Mouse (Mus musculus): Measurements from ENCODE around the gene Mettl27. TPM values are rescaled to one million over a fixed set of nuclear protein-coding genes. Genes with fewer than 3 reads are reported as not detected.

The Mettl27 gene
- polyA plus RNA-seq (2015; fragmentation: Nextera tagmentation; extraction: Ambion mirVana) = 29.6 and 30.7 TPM in 2 replicates

DNA sequence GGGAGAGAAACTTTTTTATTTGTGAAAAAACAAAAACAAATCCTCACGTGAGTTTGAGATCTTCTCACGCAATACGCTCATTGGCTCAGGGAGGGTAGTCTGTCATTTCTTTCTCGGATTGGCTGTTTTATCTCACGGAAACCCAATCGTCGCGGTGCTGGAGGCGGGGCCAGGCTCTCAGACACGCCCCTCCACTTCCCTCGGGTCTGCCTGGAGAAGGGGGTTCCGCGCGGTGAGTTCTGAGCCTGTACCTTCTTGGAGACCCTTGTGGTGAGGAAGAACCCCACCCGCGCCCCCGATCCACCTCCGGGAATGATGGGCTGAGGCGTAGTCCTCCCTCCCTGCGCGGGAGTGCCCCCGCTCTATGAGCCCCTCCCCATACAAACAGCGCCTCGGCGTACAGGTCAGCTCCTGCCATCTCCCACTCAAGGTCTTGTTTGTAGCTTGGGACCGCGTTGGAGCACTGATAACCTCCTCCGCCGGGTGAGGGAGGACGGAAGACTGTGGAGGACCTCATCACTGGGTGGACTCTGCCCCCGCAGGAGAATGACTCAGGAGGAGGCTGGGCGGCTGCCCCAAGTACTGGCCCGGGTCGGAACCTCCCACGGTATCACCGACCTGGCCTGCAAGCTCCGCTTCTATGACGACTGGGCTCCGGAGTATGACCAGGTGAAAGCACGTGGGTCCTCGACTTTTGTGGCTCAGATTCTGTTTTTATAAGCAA is at the start of gene Mettl27:
Gene Mettl27, plus strand, starts transcription at position 190 of the 724 bp plus-strand sequence.
- peak; percentile 95 for ATAC-seq (ENCODE audit: low FRiP score, low TSS enrichment)
- peak within 1 kb of the TSS; percentile 80 for H3K4me2 ChIP-seq (replicated peaks; ENCODE audit: low read depth, low read length)
- WGBS = under 1% methylated on average over 41 of the region's 41 CpGs
- 0 out of 2 replicates have a peak, but pooled peaks cover 6% of the 10 kb centered on the region for H3K4me1 ChIP-seq (ENCODE audit: insufficient read depth, low read length)
- H3K9ac ChIP-seq (replicated peaks; ENCODE audit: low read length) = peak within 1 kb of the TSS; percentile 85
- H3K27me3 ChIP-seq (ENCODE audit: insufficient read depth, low read length) = no peaks in the 10 kb centered on the region
- H3K9me3 ChIP-seq (ENCODE audit: low read length) = no peaks in the 10 kb centered on the region
- H3K4me3 ChIP-seq (ENCODE audit: low read length) = peak within 1 kb of the TSS; percentile 83
- peaks cover 3% of the 10 kb centered on the region; the same call in 1 of the 2 replicates for H3K36me3 ChIP-seq (ENCODE audit: insufficient read depth, low read length)
- H3K27ac ChIP-seq (ENCODE audit: low read length) = peak within 1 kb of the TSS; percentile 84

DNA sequence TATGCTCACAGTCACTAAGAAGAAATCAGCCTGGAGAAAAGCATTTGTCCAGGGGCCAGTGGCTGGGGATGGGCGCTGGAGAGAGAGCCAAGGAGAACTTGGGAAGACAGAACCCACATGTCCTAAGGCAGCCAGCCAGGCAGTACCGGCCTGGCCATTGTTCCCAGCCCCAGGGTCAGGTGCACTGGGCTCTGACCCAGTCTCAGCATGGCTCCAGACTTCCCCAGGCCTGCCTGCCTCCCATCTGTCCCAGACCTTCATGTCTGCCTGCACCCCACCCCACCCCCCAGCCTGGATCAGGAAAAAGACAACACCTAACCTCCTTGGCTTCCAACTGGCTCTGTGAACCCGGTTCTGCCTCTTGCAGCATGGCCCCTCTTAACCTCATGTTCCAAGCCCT is 49.1 kb upstream of the Mettl27 start:
- Histone ChIP-seq H3K27ac (ENCODE audit: low read length) (no peak overlapping the region), H3K4me1 (ENCODE audit: insufficient read depth, low read length) (no peaks in the 10 kb centered on the region), H3K4me3 (ENCODE audit: low read length) (no peak overlapping the region), H3K27me3 (ENCODE audit: insufficient read depth, low read length) (no peaks in the 10 kb centered on the region), H3K4me2 (replicated peaks; ENCODE audit: low read depth, low read length) (no peak overlapping the region), H3K9me3 (ENCODE audit: low read length) (no peaks in the 10 kb centered on the region; the same call in 1 of the 2 replicates), H3K9ac (replicated peaks; ENCODE audit: low read length) (no peak overlapping the region), H3K36me3 (ENCODE audit: insufficient read depth, low read length) (no peaks in the 10 kb centered on the region)
- WGBS = 64% methylated on average over 3 of the region's 3 CpGs
- ATAC-seq (ENCODE audit: low FRiP score, low TSS enrichment) = no peak; the same call in 1 of the 2 replicates

DNA sequence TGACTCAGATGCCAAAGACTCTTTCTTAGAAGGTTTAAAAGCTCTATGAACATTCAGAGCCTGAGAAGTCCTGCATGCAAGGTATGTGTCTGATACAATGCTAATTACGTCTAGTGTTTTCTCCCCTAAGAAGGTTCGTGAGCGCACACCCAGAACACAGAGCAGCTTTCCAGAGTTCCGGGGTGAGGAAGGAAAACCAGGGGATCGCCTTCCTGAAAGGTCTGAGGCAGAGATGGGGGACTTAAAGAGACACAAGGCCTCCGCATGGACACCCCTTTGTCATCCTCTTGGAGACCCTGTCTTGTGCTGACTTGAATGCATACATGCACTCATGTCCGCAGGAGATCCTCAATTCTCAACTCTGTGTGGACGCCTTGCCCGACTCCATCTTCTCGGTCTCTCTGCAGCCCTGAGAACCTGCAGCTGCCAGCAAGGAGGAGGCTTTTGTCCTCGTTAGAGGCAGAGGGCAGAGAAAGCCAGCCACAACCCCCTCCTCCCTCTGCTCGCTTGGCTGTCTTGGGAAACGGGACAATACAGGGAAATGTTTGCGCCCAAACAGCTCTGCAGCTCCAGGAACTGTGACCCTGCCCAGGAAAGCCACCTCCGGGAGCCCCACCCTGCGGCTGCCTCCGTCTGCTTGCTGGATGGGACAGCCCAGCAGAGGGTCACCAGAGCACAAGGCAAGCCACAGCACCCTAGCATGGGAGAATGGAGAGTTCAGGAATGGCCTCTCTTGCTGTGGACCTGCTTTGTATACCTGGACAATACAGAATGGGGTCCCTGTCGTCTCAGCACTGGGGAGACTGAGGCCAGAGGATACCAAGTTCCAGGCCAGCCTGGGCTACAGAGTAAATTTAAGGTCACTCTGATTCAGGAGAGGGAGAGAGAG is 44.5 kb upstream of the Mettl27 start:
- 54% methylated on average over 18 of the region's 18 CpGs for WGBS
- no peak overlapping the region for H3K9ac ChIP-seq (replicated peaks; ENCODE audit: low read length)
- peak; percentile 39; the same call in 1 of the 2 replicates for ATAC-seq (ENCODE audit: low FRiP score, low TSS enrichment)

DNA sequence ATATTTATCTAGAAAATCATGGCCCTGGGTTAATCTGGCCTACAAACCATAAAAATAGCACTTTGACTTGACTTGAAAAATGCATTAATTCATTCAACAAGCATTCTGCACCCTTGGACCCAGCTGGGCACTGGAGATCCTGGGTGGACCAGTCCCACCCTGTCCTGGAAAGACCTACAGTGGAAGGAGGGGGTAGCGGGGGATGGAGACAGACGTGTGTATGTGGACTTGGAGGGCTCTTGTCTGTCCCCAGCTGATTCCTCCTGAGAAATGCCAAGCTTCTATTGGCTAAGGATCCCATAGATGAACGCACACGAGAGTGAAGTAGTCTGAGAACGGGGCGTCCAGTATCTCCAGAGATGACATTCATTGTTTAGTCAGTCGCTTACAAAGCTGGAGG is 43.7 kb upstream of the Mettl27 start:
- no peaks in the 10 kb centered on the region for H3K27me3 ChIP-seq (ENCODE audit: insufficient read depth, low read length)
- H3K9ac ChIP-seq (replicated peaks; ENCODE audit: low read length) = no peak overlapping the region
- H3K36me3 ChIP-seq (ENCODE audit: insufficient read depth, low read length) = no peaks in the 10 kb centered on the region
- no peaks in the 10 kb centered on the region for H3K9me3 ChIP-seq (ENCODE audit: low read length)
- H3K27ac ChIP-seq (ENCODE audit: low read length) = peak overlapping the region; percentile 54; the same call in 1 of the 2 replicates
- no peak for ATAC-seq (ENCODE audit: low FRiP score, low TSS enrichment)
- no peaks in the 10 kb centered on the region for H3K4me1 ChIP-seq (ENCODE audit: insufficient read depth, low read length)
- 87% methylated on average over 7 of the region's 7 CpGs for WGBS
- no peak overlapping the region for H3K4me2 ChIP-seq (replicated peaks; ENCODE audit: low read depth, low read length)
- H3K4me3 ChIP-seq (ENCODE audit: low read length) = no peak overlapping the region

More for the DNA sequence above, 44.5 kb upstream of the Mettl27 start:
- Histone ChIP-seq H3K4me3 (ENCODE audit: low read length) (no peak overlapping the region), H3K4me1 (ENCODE audit: insufficient read depth, low read length) (no peaks in the 10 kb centered on the region), H3K27me3 (ENCODE audit: insufficient read depth, low read length) (no peaks in the 10 kb centered on the region), H3K9me3 (ENCODE audit: low read length) (no peaks in the 10 kb centered on the region), H3K4me2 (replicated peaks; ENCODE audit: low read depth, low read length) (no peak overlapping the region), H3K27ac (ENCODE audit: low read length) (peak overlapping the region; percentile 69), H3K36me3 (ENCODE audit: insufficient read depth, low read length) (no peaks in the 10 kb centered on the region)

DNA sequence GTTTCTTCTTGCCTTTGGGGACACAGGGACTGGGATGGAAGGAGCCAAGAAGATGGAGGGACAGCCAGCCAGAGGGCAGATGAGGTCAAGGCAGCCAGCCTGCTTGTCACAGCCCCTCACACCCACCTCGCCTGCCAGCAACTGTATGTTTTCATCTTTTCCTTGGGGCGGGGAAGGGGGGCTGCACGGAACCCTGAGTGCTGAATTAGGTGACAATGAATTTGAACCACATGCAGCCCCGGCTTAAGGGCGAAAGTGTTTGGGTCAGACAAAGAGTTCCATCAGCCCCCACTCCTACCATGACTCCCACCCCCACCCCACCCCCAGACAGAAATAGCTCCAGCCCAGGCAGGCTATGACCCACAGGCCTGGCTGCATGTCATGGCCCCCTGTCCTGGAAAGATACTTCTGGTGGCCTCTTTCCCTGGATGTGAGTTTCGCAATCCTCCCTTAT is 41.5 kb upstream of the Mettl27 start:
- Histone ChIP-seq H3K4me2 (replicated peaks; ENCODE audit: low read depth, low read length) (no peak overlapping the region), H3K36me3 (ENCODE audit: insufficient read depth, low read length) (no peaks in the 10 kb centered on the region), H3K9ac (replicated peaks; ENCODE audit: low read length) (no peak overlapping the region), H3K27ac (ENCODE audit: low read length) (peak overlapping the region; percentile 57; the same call in 1 of the 2 replicates), H3K27me3 (ENCODE audit: insufficient read depth, low read length) (no peaks in the 10 kb centered on the region), H3K9me3 (ENCODE audit: low read length) (no peaks in the 10 kb centered on the region), H3K4me1 (ENCODE audit: insufficient read depth, low read length) (no peaks in the 10 kb centered on the region), H3K4me3 (ENCODE audit: low read length) (no peak overlapping the region)
- WGBS = 67% methylated on average over 6 of the region's 6 CpGs
- ATAC-seq (ENCODE audit: low FRiP score, low TSS enrichment) = no peak

DNA sequence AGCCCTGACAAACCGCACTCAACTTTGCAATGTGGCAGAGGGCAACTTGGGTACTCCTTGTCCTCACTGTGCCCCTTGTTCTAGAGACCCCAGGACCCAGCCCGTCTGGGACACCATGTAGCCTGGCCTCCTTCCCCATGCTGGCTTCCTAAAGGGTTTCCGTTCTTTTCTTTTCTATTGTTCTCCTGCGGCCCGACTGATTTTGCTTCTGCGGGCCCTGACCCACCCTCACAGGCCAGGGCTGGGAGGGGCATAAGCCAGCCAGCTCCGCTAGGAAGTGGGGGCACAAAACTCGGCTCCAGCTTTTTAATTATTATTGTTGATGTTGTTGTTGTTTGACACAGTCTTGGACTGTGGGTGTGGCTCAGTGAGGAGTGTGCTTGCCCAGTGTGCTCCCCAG is 40.6 kb upstream of the Mettl27 start:
- Histone ChIP-seq H3K4me2 (replicated peaks; ENCODE audit: low read depth, low read length) (no peak overlapping the region), H3K4me3 (ENCODE audit: low read length) (no peak overlapping the region), H3K36me3 (ENCODE audit: insufficient read depth, low read length) (no peaks in the 10 kb centered on the region), H3K4me1 (ENCODE audit: insufficient read depth, low read length) (no peaks in the 10 kb centered on the region), H3K9me3 (ENCODE audit: low read length) (no peaks in the 10 kb centered on the region), H3K27me3 (ENCODE audit: insufficient read depth, low read length) (no peaks in the 10 kb centered on the region), H3K9ac (replicated peaks; ENCODE audit: low read length) (no peak overlapping the region), H3K27ac (ENCODE audit: low read length) (peak overlapping the region; percentile 57; the same call in 1 of the 2 replicates)
- ATAC-seq (ENCODE audit: low FRiP score, low TSS enrichment) = peak; percentile 39; the same call in 1 of the 2 replicates
- 85% methylated on average over 8 of the region's 8 CpGs for WGBS

DNA sequence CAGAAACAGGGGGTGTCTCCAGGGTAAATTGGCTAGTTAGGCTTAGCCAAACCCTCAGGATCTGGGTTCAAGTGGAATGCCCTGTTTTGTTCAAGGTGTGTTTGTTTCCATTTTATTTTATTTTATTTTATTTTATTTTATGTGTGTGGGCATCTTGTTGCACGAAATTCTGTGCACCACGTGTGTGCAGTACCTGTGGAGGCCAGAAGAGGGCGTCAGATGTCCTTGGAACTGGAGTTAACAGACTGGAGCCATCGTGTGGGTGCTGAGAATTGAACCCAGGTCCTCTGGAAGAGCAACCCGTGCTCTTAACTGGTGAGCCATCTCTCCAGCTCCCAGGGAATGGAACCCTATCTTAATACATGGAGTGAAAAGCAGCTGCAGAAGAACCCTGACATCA is 39.5 kb upstream of the Mettl27 start:
- Histone ChIP-seq H3K9ac (replicated peaks; ENCODE audit: low read length) (no peak overlapping the region), H3K27ac (ENCODE audit: low read length) (no peak overlapping the region), H3K27me3 (ENCODE audit: insufficient read depth, low read length) (no peaks in the 10 kb centered on the region), H3K9me3 (ENCODE audit: low read length) (no peaks in the 10 kb centered on the region), H3K4me3 (ENCODE audit: low read length) (no peak overlapping the region), H3K4me1 (ENCODE audit: insufficient read depth, low read length) (no peaks in the 10 kb centered on the region), H3K36me3 (ENCODE audit: insufficient read depth, low read length) (no peaks in the 10 kb centered on the region), H3K4me2 (replicated peaks; ENCODE audit: low read depth, low read length) (no peak overlapping the region)
- ATAC-seq (ENCODE audit: low FRiP score, low TSS enrichment) = no peak
- WGBS = 84% methylated on average over 5 of the region's 5 CpGs

DNA sequence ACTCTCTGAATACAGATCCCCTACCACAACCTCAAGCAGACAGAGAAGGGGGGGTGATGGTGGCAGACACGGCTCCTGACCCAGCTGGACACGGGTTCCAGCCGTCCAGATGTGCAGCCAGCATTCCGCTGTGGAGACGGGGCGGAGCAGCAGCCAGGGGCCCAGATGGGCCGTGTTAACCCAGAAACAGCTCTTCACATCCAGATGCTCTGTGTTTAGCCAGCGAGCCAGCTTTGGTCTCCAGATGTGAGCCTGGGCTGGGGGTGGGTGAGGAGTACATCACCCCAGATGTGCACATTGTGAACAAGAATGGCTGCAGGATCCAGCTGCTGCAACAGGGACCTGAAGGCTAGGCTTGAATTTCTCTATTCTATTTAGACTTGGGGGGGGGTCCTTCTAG is 36.9 kb upstream of the Mettl27 start:
- no peaks in the 10 kb centered on the region for H3K9me3 ChIP-seq (ENCODE audit: low read length)
- no peak overlapping the region for H3K4me3 ChIP-seq (ENCODE audit: low read length)
- H3K9ac ChIP-seq (replicated peaks; ENCODE audit: low read length) = no peak overlapping the region
- no peaks in the 10 kb centered on the region for H3K27me3 ChIP-seq (ENCODE audit: insufficient read depth, low read length)
- no peaks in the 10 kb centered on the region for H3K4me1 ChIP-seq (ENCODE audit: insufficient read depth, low read length)
- H3K36me3 ChIP-seq (ENCODE audit: insufficient read depth, low read length) = no peaks in the 10 kb centered on the region
- H3K27ac ChIP-seq (ENCODE audit: low read length) = no peak overlapping the region
- H3K4me2 ChIP-seq (replicated peaks; ENCODE audit: low read depth, low read length) = no peak overlapping the region
- WGBS = 51% methylated on average over 8 of the region's 8 CpGs
- 0 out of 2 replicates have a peak, but pooled peaks have one; percentile 30 for ATAC-seq (ENCODE audit: low FRiP score, low TSS enrichment)

DNA sequence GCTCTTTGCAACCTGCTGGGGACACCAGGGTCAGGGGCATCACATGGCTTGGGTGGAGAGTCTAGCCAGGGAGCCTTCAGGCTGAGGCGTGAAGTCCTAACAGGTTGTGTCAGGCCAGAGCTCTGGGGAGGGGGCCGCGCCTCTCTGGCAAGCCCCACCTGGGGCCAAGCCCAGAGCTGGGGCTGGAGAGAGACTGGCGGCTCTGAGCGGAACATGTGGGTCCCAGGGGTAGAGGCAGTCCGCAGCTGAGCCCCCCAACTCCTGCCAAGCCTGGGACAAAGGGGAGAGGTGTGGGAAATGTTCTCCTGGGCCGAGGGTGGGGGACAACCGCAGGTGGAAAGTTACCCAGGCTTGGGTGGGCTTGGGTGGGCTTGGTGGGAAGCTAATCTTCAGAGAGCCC is 35.2 kb upstream of the Mettl27 start:
- Histone ChIP-seq H3K27ac (ENCODE audit: low read length) (no peak overlapping the region), H3K9ac (replicated peaks; ENCODE audit: low read length) (no peak overlapping the region)

More for the DNA sequence above, 35.2 kb upstream of the Mettl27 start:
- ATAC-seq (ENCODE audit: low FRiP score, low TSS enrichment) = no peak
- Histone ChIP-seq H3K36me3 (ENCODE audit: insufficient read depth, low read length) (no peaks in the 10 kb centered on the region), H3K4me2 (replicated peaks; ENCODE audit: low read depth, low read length) (no peak overlapping the region), H3K27me3 (ENCODE audit: insufficient read depth, low read length) (no peaks in the 10 kb centered on the region), H3K4me3 (ENCODE audit: low read length) (no peak overlapping the region), H3K4me1 (ENCODE audit: insufficient read depth, low read length) (no peaks in the 10 kb centered on the region), H3K9me3 (ENCODE audit: low read length) (no peaks in the 10 kb centered on the region)
- 91% methylated on average over 8 of the region's 8 CpGs for WGBS
